Mouse (Mus musculus) kidney, adult 9 months (tissue): ENCODE data around the gene Stab2.

ENCODE experiments used
- DNase-seq: peaks from one replicate; pipeline ENCODE4 v3.0.0; 2022

Stab2 gene

DNA sequence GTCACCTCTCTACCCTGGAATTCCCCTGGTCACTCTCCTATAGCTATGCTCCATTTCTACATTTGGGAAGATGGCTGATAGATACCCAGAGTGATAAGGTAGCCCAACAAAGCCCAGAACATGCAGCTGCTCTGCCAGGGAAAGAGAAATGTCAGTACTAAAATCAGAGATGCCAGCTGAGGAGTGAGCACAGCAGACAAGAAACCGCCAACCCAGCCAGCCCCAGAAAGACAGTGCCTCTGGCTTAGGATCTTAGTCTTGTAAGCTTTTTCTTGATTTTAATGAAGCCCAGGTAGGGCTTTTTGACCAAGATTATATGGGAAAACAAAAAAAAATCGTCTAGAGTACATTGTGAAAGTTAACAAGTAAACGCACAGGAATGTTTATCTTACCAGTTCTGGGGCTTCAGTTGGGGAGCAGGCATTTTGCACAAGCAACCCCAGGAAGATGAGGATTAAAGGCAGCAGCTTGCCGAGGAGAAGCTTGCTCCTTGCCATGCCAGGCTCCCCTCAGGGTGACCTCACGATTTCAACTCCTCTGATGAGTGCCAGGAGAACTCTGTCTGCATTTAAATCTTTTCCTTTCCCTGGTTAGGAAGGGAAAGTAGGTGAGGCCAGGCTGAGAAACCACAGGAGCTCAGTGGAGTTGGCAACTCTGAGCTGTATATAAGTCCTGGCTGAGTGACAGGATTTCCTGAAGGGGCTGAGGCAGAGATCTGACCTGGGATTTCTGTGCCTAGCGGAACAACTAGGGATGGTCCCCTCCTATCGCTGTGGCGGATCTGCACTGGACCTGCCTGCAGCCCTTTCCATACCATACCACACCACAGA is at the start of gene Stab2:
Gene Stab2 (minus strand): TSS at position 641 of the 830 bp plus-strand sequence.
- DNase-seq: no peak

- no peak for DNase-seq
These were observed 43.9 kb upstream of the Stab2 start for GRCm38 (mm10) chr10:87051714-87052113.

DNA sequence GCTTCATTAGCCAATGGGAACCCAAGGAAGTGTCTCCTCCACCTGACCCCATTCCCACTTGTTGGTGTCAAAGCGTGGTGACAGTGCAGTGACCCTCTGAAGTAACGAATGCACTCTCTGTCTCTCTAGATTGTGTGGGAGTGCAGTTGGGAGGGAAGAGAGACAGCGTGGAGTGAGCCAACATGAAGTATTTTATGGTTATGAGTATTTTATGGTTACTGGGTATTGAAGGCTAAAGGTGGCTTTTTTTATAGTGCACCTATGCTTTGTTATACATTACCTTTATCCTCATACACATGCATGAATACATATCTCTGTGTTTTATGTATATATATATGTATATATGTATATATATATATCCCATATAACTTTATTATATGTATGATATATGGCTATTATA is 41.4 kb upstream of the Stab2 start:
- DNase-seq: no peak

- DNase-seq: no peak
These were observed 39.2 kb upstream of the Stab2 start for GRCm38 (mm10) chr10:87046931-87047468.

DNA sequence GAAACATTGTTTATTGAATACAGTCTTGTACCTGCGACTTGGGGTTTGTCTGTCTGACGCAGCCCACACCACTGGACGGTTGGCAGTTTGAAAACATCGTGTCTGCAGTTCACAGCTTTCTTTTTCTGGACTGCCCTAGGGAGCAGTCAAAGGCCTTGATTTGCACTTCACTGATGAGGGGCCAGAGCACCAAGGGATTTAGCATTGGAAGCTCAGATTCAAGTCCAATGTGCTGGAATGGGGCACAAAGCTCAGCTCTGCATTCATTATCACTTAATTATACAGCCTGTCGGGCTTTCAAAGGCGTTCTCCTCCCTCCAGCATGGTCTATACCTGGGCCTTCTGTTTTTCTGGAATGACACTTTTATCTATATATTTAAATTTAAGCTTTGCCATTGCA is 38.6 kb upstream of the Stab2 start:
- no peak for DNase-seq

GRCm38 (mm10) chr10:87045273-87045672 is 37.4 kb upstream of the Stab2 start:
- no peak for DNase-seq

DNA sequence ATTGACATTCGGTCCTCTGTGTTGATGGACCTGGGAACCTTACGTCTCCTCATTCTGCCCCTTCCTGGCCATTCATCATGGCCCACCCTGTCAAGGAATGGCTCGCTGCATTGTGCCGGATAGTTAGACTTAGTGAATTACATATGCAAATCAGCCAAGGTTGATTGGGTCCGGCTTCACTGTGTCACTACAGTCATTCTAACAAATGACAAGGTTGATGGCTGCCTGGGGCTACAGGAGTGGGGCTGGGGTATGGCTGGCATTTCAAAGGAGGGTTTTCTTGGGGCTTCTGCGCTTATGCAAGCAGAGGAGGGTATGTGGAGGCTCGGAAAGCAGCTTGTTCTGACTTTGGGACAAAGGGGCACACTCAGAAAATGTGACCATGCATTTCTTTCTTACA is 33.4 kb upstream of the Stab2 start:
- no peak for DNase-seq

- DNase-seq: no peak
These were observed 32.0 kb upstream of the Stab2 start for GRCm38 (mm10) chr10:87039800-87040199.

DNA sequence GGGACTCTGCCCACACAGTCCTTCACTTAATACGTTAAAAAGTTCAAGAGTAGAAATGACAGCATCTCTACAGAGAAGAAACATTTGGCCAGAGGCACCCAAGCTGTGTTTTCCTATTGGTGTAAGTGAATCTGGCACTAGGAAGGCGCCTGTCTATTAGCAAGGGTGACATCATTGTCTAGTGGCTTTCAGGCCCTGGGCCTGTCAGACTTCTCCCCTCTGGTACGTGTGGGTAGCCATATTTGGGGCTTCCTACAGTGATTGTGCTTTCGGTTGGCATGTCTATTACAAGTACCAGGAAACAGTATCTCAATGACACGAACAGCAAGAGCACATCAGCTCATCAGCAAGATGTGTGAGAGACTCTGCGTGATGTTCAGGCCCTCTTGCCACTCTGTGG is 31.5 kb upstream of the Stab2 start:
- DNase-seq: no peak

DNA sequence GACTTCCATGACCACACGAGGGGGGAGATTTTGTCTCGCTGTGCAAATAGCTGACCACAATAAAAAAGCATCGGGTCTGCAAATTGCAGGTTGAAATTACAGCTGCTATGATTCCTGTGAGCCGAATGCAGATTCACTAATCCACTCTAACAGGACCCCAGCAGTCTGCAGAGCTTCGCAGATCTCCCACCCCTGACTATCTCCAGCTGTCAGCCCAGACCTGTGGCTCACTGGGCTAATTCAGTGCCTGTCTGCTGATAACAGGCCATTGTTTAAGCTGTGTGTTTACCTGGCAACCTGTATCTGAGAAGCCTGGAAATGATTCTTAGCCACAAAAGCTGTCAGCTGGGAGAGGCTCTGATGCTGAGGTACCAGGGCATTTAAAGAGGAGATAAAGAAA is 29.2 kb upstream of the Stab2 start:
- DNase-seq: no peak

GRCm38 (mm10) chr10:87036271-87036703 is 28.5 kb upstream of the Stab2 start:
- DNase-seq: no peak

GRCm38 (mm10) chr10:87035866-87036265 is 28.0 kb upstream of the Stab2 start:
- no peak for DNase-seq

DNA sequence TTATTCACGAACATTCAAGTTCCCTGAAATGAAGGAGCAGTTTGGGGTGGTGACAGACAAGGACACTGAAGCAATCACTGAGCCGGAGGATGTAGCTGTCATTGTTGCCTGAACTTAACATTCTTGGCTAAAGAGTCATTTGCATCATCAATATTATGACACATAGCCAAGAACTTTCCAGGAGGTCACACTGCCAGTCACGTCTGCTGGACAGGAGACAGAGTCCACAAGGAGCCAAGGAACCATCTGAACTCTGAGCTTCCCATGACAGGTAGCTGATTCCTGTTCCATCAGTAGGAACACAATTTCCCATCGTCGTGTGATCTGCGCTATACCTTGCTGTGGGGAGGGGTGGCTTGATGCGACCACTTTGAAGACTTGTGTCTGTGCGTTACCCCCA is 24.9 kb upstream of the Stab2 start:
- DNase-seq: no peak

DNA sequence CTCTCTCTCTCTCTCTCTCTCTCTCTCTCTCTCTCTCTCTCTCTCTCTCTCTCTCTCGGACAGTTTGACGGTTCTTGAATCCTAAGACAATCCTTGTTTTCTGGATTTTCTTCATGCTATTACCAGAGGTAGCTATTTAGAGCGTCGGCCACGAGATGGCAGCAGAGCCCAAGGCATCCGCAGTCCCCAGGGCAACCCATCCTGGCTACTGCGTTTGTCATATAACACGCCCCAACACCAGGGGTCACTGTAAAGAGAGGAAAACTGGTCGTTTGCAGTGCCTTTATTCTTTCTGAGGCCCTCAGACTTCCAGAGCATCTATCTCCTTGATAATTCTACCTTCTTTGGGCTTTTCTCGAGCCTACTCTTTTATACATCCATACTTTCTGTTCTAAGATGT is 17.1 kb upstream of the Stab2 start:
- DNase-seq: peak; percentile 76

DNA sequence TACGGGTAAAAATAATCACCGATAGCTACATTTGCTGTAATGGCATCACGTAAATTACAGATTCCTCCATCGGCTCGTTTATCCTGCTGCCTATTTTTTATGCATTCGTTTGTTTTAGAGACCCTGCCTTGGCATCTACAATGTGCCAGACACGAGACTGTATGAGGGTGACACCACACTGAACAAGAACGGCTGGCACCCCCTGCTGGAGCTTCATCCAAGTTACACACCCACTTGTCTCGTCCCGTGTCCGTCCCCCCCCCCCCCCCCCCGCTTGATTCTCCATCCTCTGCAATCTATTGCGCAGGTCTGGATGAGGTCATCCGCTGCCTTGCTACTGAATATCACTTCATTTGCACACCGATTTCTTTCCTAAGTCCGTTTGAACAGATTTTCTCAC is 12.9 kb upstream of the Stab2 start:
- peak; percentile 7 for DNase-seq

DNA sequence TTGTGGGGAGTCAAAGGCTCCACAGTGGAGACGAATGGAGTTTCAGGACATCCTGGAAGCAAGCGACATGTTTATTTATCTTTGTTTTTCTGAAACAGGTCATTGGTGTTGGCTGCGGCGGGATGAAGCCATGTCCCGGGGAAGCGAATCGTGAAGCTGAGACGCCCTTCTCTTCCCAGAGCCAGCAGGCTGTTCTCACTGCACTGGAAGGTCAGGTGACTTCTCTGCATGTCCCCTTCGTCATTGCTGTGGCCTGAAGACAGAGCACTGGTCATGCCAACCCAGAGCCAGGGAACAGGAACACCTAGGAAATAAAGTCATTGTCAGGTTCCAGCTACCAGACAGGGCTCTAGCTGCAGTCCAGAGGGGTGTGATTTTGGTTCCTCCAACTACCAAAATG is 11.1 kb upstream of the Stab2 start:
- DNase-seq: no peak

- DNase-seq: no peak
These were observed 8.4 kb upstream of the Stab2 start for GRCm38 (mm10) chr10:87016151-87016692.

- DNase-seq: peak; percentile 13
These were observed 7.6 kb upstream of the Stab2 start for GRCm38 (mm10) chr10:87015403-87015802.

DNA sequence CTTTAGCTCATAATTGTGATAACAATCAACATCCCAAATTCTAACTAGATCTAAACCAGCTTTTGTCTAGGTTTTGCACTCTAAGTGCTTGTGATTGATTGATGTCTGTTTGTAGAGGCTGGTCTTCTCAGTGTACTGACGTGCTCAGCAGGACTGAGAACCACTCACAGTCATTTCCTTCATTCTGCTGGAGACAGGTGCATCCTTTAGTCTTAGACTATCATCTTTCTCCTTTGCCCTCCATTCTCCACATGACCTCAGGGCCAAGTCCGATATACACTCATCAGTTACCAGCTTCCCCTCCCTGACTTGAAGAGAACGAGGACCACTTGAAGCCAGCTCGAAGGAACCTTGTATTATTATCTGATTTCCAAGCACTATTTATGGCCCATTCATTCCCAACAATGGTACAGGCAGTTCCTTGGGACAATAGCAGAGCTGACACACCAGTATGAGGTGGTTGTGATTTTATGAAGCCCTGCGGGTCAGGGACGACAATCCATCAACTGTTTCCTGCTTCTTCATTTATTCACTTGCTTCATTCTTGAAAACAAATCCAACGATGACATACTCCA is 6.7 kb upstream of the Stab2 start:
- peak; percentile 7 for DNase-seq

- no peak for DNase-seq
These were observed 4.3 kb upstream of the Stab2 start for GRCm38 (mm10) chr10:87012087-87012486.

DNA sequence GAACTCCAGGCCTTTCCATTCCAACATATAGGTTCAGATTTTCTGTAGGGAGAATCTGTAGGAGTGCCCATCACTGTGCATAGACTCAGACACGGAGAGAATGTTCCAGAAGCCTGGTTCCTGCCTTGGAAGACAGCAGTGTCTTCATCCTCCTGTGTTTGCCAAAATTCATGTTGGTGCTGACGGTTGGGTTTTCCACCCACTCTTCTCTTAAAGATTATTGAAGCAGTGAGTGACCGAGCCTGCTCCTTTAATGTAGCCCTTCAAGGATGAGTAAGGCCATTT is 332 bp upstream of the Stab2 start:
- DNase-seq: no peak

DNA sequence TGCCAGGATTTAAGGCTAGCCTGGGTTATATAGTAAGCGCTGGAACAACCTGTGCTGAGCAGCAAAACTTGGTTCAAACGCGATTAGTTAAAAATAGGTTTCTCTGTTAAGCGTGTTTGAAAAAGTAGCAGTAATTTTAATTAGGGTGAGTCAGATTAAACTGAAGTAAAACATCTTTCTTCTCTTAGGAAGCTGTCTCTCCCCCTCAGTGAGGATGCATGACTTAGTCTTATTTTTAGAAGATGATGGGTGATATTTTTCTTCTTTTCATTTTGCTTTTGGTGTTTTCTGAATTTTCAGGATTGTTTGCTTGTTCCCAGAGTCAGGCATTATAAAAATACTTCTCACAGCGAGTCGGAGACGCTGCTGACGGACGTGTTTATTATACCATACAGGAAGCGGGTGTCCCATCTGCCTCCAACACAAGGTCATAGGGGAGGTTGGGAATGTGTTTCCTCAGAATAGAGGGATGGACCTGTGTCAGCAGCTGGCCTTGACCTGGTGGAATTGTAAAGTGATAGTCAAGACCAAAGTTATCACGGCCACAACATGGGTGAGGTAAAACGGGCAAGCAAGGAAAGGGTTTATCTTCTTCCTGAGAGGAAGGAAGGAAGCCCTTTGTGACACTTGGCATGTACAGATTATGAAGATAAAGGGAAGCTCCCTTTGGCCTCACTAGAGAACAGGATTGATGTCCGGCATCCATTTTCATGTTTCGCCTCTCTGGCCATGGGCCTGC is 15.4 kb downstream of the Stab2 start:
- DNase-seq: peak; percentile 24

- no peak for DNase-seq
These were observed 17.2 kb downstream of the Stab2 start for GRCm38 (mm10) chr10:86990666-86991065.

- no peak for DNase-seq
These were observed 18.0 kb downstream of the Stab2 start for GRCm38 (mm10) chr10:86989838-86990237.
